Mouse (Mus musculus) liver, embryonic 14.5 days (tissue): ENCODE data around the gene Hipk2.

Experiments
- CTCF ChIP-seq: IDR thresholded peaks from 2 replicates; pipeline ENCODE4 v1.5.1; 2016; ENCODE audit warnings: antibody characterized with exemption, low read depth, control low read depth
- EP300 ChIP-seq: IDR thresholded peaks from 2 replicates; pipeline ENCODE4 v1.6.1; 2016; ENCODE audit warnings: antibody characterized with exemption, low read depth

GRCm38 (mm10) chr6:38868974-38869373 is 7.0 kb downstream of the Hipk2 start:
- no peak for TF ChIP-seq EP300
- TF ChIP-seq CTCF = no peak
